Mouse (Mus musculus) erythroid progenitor cell, adult 5-6 weeks (primary cell): Measurements from ENCODE around the gene Ranbp17. TPM values are rescaled to one million over a fixed set of nuclear protein-coding genes. Genes with fewer than 3 reads are reported as not detected.

Source experiments
- ATAC-seq: replicated peaks from 2 replicates; pipeline ENCODE4 v1.8.0; 2016; ENCODE audit warnings: moderate number of reproducible peaks, mild to moderate bottlenecking, moderate TSS enrichment, inconsistent platforms; ENCODE audit not compliant: poor library complexity, low FRiP score, severe bottlenecking
- total RNA-seq, 2 experiments: library from RNA; stranded (forward) in 1 of 2; stranded (reverse) in 1 of 2; fragments of 150-400 nt in 1 of 2; fragments of 186-747, 209-891 nt in 1 of 2; gene quantifications; 2 replicates each; pipeline versions ENCODE4 v1.2.3 to v1.2.4; 2015 to 2017; ENCODE audit warnings: low replicate concordance in 2 of 2

The Ranbp17 gene
- total RNA-seq, 2 experiments from 2014 or later = 5.8 to 6.7 TPM

GRCm38 (mm10) chr11:33199906-33200763 is 313.4 kb downstream of the Ranbp17 start:
- no peak for ATAC-seq

DNA sequence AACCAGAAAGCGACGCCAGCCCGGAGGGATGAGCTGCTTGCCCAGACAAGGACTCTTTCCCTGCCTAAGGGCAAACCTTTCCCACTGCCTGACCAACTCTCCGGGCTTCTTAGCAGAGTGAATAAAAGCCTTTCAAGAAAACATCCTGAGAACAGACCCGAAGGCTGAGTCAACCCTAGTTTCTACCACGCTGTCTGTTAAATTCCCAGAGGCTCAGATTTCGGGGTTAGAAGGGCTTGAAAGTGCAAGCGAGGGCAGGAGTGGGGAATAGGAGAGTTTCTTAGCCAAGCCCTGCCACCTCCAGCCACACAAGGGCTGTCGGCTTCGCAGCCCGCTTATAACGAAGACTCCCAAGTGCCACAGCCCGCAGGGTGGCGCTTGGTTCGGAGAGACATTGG is 314.4 kb downstream of the Ranbp17 start:
- no peak for ATAC-seq

GRCm38 (mm10) chr11:33198351-33199116 is 315.0 kb downstream of the Ranbp17 start:
- ATAC-seq = no peak

DNA sequence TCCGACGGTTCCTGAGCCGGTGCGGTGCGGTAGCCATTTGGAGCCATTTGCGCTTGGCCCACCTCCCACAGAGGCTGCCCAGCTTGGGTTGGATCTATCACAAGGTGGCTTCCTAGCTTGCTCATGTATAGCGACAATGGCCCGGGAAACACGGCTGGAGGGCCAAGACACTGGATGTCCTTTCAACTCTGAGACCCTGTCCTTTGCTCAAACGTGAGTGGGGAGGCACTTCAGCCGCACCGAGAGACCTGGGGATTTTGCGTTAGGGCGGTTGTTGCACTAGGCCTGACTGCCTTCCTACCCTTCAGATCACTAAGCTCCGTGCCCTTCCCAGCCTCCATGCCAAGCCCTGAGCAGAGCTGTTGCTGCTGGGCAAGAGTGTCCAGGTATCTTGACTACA is 315.9 kb downstream of the Ranbp17 start:
- no peak for ATAC-seq

DNA sequence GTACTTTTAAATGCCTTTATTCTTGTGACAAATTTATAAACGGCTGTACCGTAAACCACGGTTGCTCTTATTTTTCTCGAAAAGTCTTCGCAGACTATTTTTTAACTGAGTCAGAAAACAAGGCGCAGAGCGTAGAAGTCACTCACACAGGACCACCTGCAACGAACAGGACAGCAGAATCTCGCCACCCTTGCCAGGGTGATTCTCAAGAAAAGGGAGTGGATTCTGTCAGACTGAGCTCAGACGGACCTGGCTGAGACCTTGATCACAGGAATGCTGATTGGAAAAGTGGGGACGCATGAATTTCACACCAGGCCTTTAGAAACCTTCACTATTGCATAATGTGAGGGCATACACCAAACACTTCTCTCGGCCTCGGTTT is 316.4 kb downstream of the Ranbp17 start:
- no peak for ATAC-seq

GRCm38 (mm10) chr11:33196447-33197132 is 317.0 kb downstream of the Ranbp17 start:
- ATAC-seq = no peak

DNA sequence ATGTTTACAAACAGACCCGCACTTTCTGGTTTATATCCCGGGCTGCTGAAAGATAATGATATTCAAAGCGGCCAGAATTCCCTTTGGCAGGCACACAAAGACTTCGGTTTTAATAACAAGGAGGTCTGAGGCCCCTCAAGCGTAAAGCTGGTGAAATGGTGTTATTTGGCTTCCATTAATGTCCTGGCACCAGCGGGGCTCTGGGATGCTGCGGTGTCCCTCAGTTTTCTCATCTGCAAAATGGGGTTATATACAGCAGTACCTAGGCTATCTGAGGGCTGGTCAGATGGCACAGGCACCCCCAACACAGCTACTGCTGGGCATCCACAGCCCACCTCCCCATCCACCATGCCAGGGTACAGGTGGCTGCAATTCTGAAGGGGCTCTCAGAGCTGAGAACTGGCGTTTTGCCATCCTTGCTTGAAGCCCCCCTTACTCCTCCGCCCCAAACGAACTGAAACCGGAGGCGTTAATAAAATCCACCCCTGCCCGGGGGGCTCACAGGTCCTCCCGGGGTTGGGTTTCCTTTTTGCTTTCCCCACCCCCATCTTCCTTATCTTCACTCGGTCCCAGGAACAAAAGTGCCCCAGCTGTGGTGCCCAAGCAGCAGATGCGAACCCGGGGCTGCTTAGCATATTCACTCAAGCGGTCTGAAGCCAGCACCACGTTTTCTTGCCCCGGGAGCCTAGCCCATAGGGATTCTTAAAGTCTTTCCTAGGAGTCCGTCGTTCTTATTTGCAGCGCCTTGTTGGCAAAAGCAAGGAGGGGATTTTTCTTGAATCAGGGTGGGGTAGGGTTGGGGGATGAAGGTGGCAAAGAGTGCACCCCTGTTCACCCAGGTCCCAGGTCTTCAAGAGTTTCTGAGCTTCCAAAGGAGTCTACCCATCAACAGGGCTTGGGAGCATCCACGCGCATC is 317.8 kb downstream of the Ranbp17 start:
- no peak for ATAC-seq

DNA sequence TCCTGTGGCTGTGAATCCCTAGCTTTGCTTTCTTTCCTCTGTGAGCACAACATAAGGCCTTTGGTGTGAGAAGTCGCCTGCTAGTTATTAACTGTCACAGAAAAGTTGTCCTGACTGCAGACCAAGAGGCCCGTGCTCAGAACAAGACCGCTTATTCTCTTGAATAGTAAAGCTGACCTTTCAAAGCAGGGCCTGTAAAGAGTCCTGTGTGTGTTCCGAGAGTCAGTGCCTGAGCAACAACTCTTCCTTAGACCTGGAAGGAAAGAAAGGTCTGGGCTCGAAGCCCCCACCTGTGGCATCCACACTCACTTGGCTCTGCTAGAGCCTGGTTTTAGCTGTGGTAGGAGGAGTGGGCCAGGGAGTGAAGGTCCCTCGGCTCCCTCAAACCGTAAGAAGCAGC is 318.5 kb downstream of the Ranbp17 start:
- no peak for ATAC-seq

DNA sequence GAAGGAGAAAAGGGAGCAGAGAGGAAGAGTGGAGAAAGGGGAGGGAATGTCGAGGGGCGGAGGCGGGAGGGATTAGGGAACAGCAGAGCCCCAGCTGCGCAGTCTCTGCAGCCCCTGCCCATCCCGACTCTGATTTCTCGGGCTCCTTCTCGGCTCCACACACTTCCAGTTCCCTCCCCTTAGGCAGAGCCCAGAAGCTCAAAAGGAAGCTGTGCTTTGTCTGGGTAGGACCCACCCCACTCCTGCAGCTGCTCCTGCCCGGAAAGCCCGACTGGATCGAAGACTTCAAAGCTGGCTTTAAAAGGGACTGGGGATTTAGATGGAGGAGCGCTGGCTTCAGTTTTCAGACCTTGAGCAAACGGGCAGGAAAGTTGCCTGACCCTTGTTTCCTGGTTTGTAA is 319.9 kb downstream of the Ranbp17 start:
- no peak for ATAC-seq

GRCm38 (mm10) chr11:33181804-33182203 is 331.7 kb downstream of the Ranbp17 start:
- ATAC-seq = no peak

DNA sequence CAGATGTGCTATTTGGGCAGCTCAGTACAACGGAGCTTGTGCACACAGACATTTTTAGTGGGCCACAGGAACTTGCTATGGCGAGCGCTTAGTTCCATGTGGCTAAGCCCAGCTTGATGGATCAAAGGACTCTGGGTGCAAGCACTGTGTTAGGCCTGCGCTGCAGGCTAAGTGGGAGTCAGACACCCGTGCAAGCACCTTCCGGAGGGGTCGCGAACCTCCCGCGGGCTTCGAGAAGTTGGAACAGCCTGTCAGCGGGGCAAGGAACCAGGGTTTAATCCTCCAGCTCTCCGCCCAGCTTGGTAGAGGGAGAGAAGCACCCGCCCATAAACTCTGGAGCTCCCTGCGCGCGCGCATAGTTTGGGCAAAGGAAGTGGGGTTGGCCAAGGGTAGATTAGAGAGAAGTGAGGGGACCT is 332.8 kb downstream of the Ranbp17 start:
- ATAC-seq = no peak

DNA sequence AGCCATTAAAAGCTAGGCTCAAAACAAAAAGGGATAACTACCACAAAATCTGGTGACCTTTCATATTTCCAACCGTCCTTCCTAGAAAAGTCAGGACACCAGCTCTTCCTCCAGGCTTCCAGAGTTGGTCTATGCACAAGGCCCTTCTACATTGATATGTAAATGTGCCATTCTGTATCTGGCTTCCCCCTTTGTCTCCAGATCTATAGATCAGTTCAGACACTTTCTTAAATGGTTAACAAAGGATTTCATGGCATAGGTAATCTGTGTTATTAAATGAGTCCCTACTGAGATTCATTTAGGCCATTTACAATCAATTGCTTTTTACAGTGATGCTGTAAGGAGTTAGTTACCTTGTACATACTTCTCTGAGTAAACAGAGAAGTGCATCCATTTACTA is 333.7 kb downstream of the Ranbp17 start:
- no peak for ATAC-seq

- ATAC-seq = no peak
These were observed 336.9 kb downstream of the Ranbp17 start for GRCm38 (mm10) chr11:33176525-33177245.

DNA sequence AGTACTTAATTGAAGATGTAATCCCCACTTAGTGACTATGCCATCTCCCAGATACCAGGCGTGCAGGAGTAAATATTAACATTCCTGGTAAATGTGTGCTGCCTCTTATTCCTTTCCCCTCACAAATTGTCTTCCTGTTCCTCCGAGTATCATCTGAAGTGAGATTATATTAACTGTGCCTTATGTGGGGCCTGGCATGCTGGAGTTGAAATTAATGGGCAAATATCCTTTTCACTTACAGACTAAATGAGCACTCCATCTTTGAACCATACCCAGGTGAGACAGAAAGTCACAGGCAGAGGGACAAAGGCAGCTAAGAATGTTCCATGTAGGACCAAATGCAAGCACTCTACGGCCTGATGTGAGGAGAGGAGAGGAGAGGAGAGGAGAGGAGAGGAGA is 337.8 kb downstream of the Ranbp17 start:
- no peak for ATAC-seq

- no peak for ATAC-seq
These were observed 343.1 kb downstream of the Ranbp17 start for GRCm38 (mm10) chr11:33170489-33170888.

- ATAC-seq = peak; percentile 98
These were observed 350.5 kb downstream of the Ranbp17 start, which contains the start of gene Npm1 for GRCm38 (mm10) chr11:33162998-33163506. Gene Npm1 (minus strand): TSS chr11:33163206.

DNA sequence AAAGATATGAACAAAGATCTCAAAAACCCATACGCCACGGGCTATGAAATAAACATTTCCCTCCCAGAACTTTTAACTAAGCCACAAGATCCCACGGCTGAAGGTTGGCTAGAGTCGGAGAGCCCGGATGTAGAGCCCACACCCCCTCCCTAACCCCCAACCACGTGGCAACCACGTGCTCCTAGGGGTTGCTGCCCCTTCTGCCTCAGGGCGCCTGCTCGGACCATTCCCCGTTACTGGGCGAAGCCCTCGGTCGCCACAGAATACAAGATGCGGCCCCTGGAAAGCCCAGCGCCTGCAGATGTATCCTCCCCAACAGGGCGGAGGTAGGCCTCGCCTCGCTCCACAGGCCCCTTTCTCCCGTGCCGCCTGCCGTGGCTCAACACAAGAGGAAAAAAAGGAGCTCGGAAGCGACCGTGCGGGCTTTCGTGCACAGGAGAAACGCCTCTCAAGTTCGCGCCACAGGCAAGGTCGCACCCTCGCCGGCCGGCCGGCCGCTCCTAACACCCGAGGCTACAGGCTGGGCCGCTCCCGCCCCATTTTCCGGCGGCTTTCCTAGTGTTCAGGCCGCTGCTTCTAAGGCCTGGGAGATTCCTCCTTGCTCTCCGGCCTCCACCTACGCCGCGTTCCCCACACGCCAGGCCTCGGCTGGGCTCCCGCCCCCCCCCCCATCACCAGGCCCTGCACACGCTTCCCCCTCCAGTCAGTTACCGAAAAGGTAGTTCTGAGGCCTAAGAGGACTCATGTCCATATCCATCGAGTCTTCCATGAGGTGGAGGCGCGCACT is 351.1 kb downstream of the Ranbp17 start:
- ATAC-seq = peak; percentile 58
